Mouse (Mus musculus): ENCODE measurements at regions not wholly inside any gene's neighbourhood (a gene's known extent, or its start where the extent isn't known, plus 50 kb on each side); places are given as distances from the start of the nearest gene placed in this dataset.

GRCm38 (mm10) chr2:133791031-133791430, 239.1 kb downstream of the Bmp2 start:
- TF ChIP-seq CTCF (IDR thresholded peaks at IDR 0.05; ENCODE audit: insufficient read depth, low read depth, low read length) = no peak
- no peak for TF ChIP-seq POLR2A (IDR thresholded peaks at IDR 0.05; ENCODE audit: insufficient read depth, low read depth, low read length)

Data from olfactory bulb, adult 2 months (tissue).